Mouse (Mus musculus): Measurements from ENCODE around the gene Arfgap2. TPM values are rescaled to one million over a fixed set of nuclear protein-coding genes. Genes with fewer than 3 reads are reported as not detected.

Gene Arfgap2
- polyA plus RNA-seq, 1 experiment = 93.9 TPM

DNA sequence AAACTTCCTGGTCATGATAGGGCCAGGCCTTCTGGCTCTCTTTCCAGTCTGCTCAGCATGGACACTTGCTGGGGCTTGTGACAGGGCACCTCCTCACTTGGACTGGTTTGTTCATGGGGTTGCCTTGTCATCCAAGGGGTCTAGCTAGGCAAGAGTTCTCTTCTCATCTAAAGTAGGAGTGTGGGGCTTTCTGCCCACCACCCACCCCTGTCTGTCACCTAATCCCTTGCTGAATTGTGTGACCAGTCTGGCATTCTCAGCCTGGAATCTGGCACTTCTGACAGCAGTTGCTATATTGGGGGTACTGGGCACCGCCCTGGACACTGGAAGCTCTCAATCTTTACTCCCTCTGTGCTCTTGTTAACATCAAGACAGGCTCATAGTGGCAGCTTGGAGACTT lies 5.3 kb upstream of the Arfgap2 start:
- TF ChIP-seq CTCF (IDR thresholded peaks at IDR 0.05; ENCODE audit: borderline replicate concordance, control insufficient read depth, extremely low read depth, insufficient read depth, low read length, poor library complexity) (no peak), POLR2A (IDR thresholded peaks at IDR 0.05; ENCODE audit: control insufficient read depth, extremely low read depth, insufficient read depth, low read length, poor library complexity) (no peak)
- H3K4me1 ChIP-seq (replicated peaks; ENCODE audit: control insufficient read depth, insufficient read depth, low read length) = peaks cover 23% of the 10 kb centered on the region
- 93% methylated on average over 1 of the region's 1 CpGs for WGBS
- peaks cover 24% of the 10 kb centered on the region for H3K27me3 ChIP-seq (ENCODE audit: control insufficient read depth, insufficient read depth, low read length)
- H3K4me3 ChIP-seq (ENCODE audit: control insufficient read depth, insufficient read depth, low read length) = no peak overlapping the region
- H3K36me3 ChIP-seq (ENCODE audit: control insufficient read depth, insufficient read depth, low read length) = no peaks in the 10 kb centered on the region
- DNase-seq = no peak
- H3K27ac ChIP-seq (ENCODE audit: control insufficient read depth, insufficient read depth, low read length) = no peak overlapping the region

GRCm38 (mm10) chr2:91263692-91264660 lies 798 bp upstream of the Arfgap2 start:
- H3K27ac ChIP-seq (ENCODE audit: control insufficient read depth, insufficient read depth, low read length) = no peak overlapping the region
- 97% methylated on average over 17 of the region's 17 CpGs for WGBS
- TF ChIP-seq POLR2A (IDR thresholded peaks at IDR 0.05; ENCODE audit: control insufficient read depth, extremely low read depth, insufficient read depth, low read length, poor library complexity) = no peak
- no peak for TF ChIP-seq CTCF (IDR thresholded peaks at IDR 0.05; ENCODE audit: borderline replicate concordance, control insufficient read depth, extremely low read depth, insufficient read depth, low read length, poor library complexity)
- no peak for DNase-seq
- H3K4me3 ChIP-seq (ENCODE audit: control insufficient read depth, insufficient read depth, low read length) = peak overlapping the region; percentile 92; the same call in 1 of the 2 replicates
- H3K4me1 ChIP-seq (replicated peaks; ENCODE audit: control insufficient read depth, insufficient read depth, low read length) = peaks cover 14% of the 10 kb centered on the region
- H3K36me3 ChIP-seq (ENCODE audit: control insufficient read depth, insufficient read depth, low read length) = peaks cover 16% of the 10 kb centered on the region
- no peaks in the 10 kb centered on the region; the same call in 1 of the 2 replicates for H3K27me3 ChIP-seq (ENCODE audit: control insufficient read depth, insufficient read depth, low read length)

DNA sequence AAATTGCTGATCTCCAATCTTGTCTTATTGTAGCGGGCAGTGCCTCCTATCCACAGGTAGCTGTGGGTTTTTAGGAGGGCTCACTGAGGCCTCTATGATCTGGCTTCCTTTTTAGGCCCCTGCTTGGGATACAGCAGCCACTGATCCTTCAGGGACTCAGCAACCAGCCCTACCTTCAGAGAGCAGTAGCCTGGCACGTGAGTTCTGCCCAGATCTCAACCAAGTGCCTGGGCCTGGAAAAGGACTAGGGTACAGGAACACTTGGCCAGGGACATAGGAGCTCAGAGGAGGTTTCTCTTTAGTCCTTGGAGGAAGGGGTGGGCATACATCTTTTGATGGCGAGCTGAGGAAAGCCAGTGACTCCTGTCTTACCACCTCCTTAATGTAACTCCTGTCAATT lies 3.3 kb downstream of the Arfgap2 start:
- no peak for TF ChIP-seq CTCF (IDR thresholded peaks at IDR 0.05; ENCODE audit: borderline replicate concordance, control insufficient read depth, extremely low read depth, insufficient read depth, low read length, poor library complexity)
- TF ChIP-seq POLR2A (IDR thresholded peaks at IDR 0.05; ENCODE audit: control insufficient read depth, extremely low read depth, insufficient read depth, low read length, poor library complexity) = no peak
- peaks cover 14% of the 10 kb centered on the region for H3K4me1 ChIP-seq (replicated peaks; ENCODE audit: control insufficient read depth, insufficient read depth, low read length)
- H3K36me3 ChIP-seq (ENCODE audit: control insufficient read depth, insufficient read depth, low read length) = peaks cover 52% of the 10 kb centered on the region
- DNase-seq = no peak
- H3K27me3 ChIP-seq (ENCODE audit: control insufficient read depth, insufficient read depth, low read length) = no peaks in the 10 kb centered on the region
- H3K4me3 ChIP-seq (ENCODE audit: control insufficient read depth, insufficient read depth, low read length) = no peak overlapping the region
- 96% methylated on average over 3 of the region's 3 CpGs for WGBS
- H3K27ac ChIP-seq (ENCODE audit: control insufficient read depth, insufficient read depth, low read length) = no peak overlapping the region

DNA sequence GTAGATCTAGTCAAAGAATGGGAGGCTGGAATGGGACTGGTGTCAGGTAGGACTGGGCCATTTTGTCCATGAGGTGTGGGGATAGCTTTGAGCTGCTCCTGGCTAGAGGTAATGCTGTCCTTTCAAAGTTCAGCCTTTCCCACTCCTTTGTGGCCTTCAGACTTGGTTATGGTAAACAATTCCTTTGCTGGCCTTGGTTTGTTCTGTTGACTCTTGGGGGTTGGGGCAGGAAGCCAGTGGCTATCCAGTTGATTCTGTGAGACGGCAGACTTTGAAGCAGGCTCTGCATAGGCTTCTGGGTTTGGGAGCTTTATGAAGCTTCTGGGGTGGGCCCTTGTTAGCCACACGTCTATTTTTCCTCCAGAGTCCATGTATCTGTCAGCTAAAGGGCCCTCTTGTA lies 3.9 kb downstream of the Arfgap2 start:
- no peak overlapping the region for H3K4me3 ChIP-seq (ENCODE audit: control insufficient read depth, insufficient read depth, low read length)
- 94% methylated on average over 2 of the region's 2 CpGs for WGBS
- H3K36me3 ChIP-seq (ENCODE audit: control insufficient read depth, insufficient read depth, low read length) = peaks cover 58% of the 10 kb centered on the region
- H3K27me3 ChIP-seq (ENCODE audit: control insufficient read depth, insufficient read depth, low read length) = no peaks in the 10 kb centered on the region
- no peak overlapping the region for H3K27ac ChIP-seq (ENCODE audit: control insufficient read depth, insufficient read depth, low read length)
- TF ChIP-seq CTCF (IDR thresholded peaks at IDR 0.05; ENCODE audit: borderline replicate concordance, control insufficient read depth, extremely low read depth, insufficient read depth, low read length, poor library complexity) = no peak
- TF ChIP-seq POLR2A (IDR thresholded peaks at IDR 0.05; ENCODE audit: control insufficient read depth, extremely low read depth, insufficient read depth, low read length, poor library complexity) = no peak
- H3K4me1 ChIP-seq (replicated peaks; ENCODE audit: control insufficient read depth, insufficient read depth, low read length) = peaks cover 14% of the 10 kb centered on the region
- no peak for DNase-seq

- Histone ChIP-seq H3K4me1 (replicated peaks; ENCODE audit: control insufficient read depth, insufficient read depth, low read length) (peaks cover 8% of the 10 kb centered on the region), H3K4me3 (ENCODE audit: control insufficient read depth, insufficient read depth, low read length) (no peak overlapping the region), H3K27me3 (ENCODE audit: control insufficient read depth, insufficient read depth, low read length) (no peaks in the 10 kb centered on the region), H3K36me3 (ENCODE audit: control insufficient read depth, insufficient read depth, low read length) (peaks cover 69% of the 10 kb centered on the region), H3K27ac (ENCODE audit: control insufficient read depth, insufficient read depth, low read length) (no peak overlapping the region)
- DNase-seq = no peak
- WGBS = 97% methylated on average over 8 of the region's 8 CpGs
- TF ChIP-seq CTCF (IDR thresholded peaks at IDR 0.05; ENCODE audit: borderline replicate concordance, control insufficient read depth, extremely low read depth, insufficient read depth, low read length, poor library complexity) (no peak), POLR2A (IDR thresholded peaks at IDR 0.05; ENCODE audit: control insufficient read depth, extremely low read depth, insufficient read depth, low read length, poor library complexity) (no peak)
Measured at GRCm38 (mm10) chr2:91269687-91270133, 4.9 kb downstream of the Arfgap2 start.

- 79% methylated on average over 10 of the region's 10 CpGs for WGBS
- Histone ChIP-seq H3K27me3 (ENCODE audit: control insufficient read depth, insufficient read depth, low read length) (no peaks in the 10 kb centered on the region), H3K4me1 (replicated peaks; ENCODE audit: control insufficient read depth, insufficient read depth, low read length) (no peaks in the 10 kb centered on the region), H3K36me3 (ENCODE audit: control insufficient read depth, insufficient read depth, low read length) (peaks cover 23% of the 10 kb centered on the region), H3K27ac (ENCODE audit: control insufficient read depth, insufficient read depth, low read length) (no peak overlapping the region), H3K4me3 (ENCODE audit: control insufficient read depth, insufficient read depth, low read length) (no peak overlapping the region)
- peak; percentile 27 for DNase-seq
- TF ChIP-seq CTCF (IDR thresholded peaks at IDR 0.05; ENCODE audit: borderline replicate concordance, control insufficient read depth, extremely low read depth, insufficient read depth, low read length, poor library complexity) (no peak), POLR2A (IDR thresholded peaks at IDR 0.05; ENCODE audit: control insufficient read depth, extremely low read depth, insufficient read depth, low read length, poor library complexity) (no peak)
Measured at GRCm38 (mm10) chr2:91278749-91279371, 14.1 kb downstream of the Arfgap2 start.

Measured in thymus, adult 2 months (tissue).